Mouse (Mus musculus) neural tube, embryonic 11.5 days (tissue): ENCODE data around the gene Ccl25. TPM values are rescaled to one million over a fixed set of nuclear protein-coding genes. Genes with fewer than 3 reads are reported as not detected.

Experiments
- ATAC-seq: fragments of 200-750 bp; cut with Nextera tagmentation; 2 replicates; pipeline ENCODE4 v1.8.0; 2017; ENCODE audit warnings: moderate number of reproducible peaks, mild to moderate bottlenecking, moderate TSS enrichment, moderate library complexity; ENCODE audit not compliant: insufficient read depth, low FRiP score, low TSS enrichment
- DNase-seq: peaks from one replicate; pipeline ENCODE4 v3.0.0-alpha.2; 2015; ENCODE audit warnings: low spot score
- H3K27ac ChIP-seq: fragments of 300-500 bp; sonication (generic); 2 replicates; pipeline ENCODE4 v1.5.1; 2014; ENCODE audit warnings: low read depth, mild to moderate bottlenecking, low read length
- H3K27me3 ChIP-seq: fragments of 300-500 bp; sonication (generic); 2 replicates; pipeline ENCODE4 v1.6.1; 2014; ENCODE audit warnings: mild to moderate bottlenecking, low read length, mixed read lengths; ENCODE audit not compliant: control insufficient read depth, insufficient read depth
- H3K36me3 ChIP-seq: fragments of 300-500 bp; sonication (generic); 2 replicates; pipeline ENCODE4 v1.6.1; 2014; ENCODE audit warnings: mild to moderate bottlenecking, low read length, moderate library complexity, mixed read lengths; ENCODE audit not compliant: control insufficient read depth, insufficient read depth
- H3K4me1 ChIP-seq: fragments of 300-500 bp; sonication (generic); 2 replicates; pipeline ENCODE4 v1.6.1; 2014; ENCODE audit warnings: low read length, mixed read lengths; ENCODE audit not compliant: control insufficient read depth, insufficient read depth
- H3K4me2 ChIP-seq: fragments of 300-500 bp; sonication (generic); 2 replicates; pipeline ENCODE4 v1.6.1; 2014; ENCODE audit warnings: low read depth, mild to moderate bottlenecking, moderate library complexity
- H3K4me3 ChIP-seq: fragments of 300-500 bp; sonication (generic); 2 replicates; pipeline ENCODE4 v1.5.1; 2014; ENCODE audit warnings: low read depth, low read length
- H3K9ac ChIP-seq: fragments of 300-500 bp; sonication (generic); 2 replicates; pipeline ENCODE4 v1.6.1; 2014; ENCODE audit warnings: mild to moderate bottlenecking, low read length
- H3K9me3 ChIP-seq: fragments of 300-500 bp; sonication (generic); 2 replicates; pipeline ENCODE4 v1.6.1; 2016; ENCODE audit warnings: low read length; ENCODE audit not compliant: control insufficient read depth
- WGBS: fragments of 180-500 bp; shearing (Covaris S2); extraction: QIAGEN DNeasy Blood & Tissue Kit; methylation state at CpG from one replicate; pipeline ENCODE4 v1.1.7; 2014; 5-methylcytosine and 5-hydroxymethylcytosine counted together
- polyA plus RNA-seq: library from polyadenylated mRNA; unstranded; fragments of >200 nt; fragmentation: Nextera tagmentation; extraction: Ambion mirVana; gene quantifications from 2 replicates; pipeline ENCODE4 v1.2.1, GENCODE M21; 2014

Gene Ccl25
- polyA plus RNA-seq, 1 experiment from 2014 or later = 15.8 TPM

DNA sequence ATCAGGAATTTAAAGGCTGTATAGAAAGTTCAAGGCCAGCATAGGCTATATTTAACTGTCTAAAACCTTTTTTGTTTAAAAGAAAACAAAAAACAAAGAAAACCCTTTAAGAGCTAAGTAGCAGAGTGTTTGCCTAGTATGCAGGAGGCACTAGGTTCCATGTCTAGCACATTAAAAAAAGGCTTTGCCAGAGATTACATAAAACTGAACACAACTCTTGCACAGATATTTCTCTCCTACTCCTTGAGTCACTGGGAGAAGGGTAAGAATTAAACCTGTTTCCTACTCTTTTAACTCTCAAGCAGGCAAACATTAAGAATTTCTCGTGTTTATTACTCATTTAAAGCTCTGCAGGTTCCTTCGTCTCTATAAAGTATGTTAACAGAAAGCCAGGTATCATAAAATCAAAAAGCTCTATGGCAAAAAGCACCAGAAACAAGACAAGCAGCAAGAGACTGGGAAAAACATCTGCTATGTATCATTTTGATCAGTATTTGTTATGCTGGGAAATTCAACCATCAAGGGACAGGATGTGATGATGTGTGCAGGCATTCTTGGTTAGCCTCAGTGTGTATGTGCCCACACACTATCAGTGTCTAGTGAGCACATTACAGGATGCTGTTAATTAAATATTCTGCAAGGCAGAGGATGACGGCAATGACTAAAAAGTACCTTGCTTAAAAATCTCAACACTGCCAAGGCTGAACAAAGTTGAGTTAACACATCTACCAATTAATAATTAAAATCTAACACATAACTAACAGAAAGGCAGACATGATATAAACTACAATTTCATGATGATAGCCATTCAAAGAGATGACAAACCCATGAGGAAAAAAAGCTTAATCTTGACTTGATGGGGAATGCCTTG lies 11.5 kb upstream of the Ccl25 start:
- DNase-seq (no peak), ATAC-seq (no peak)
- Histone ChIP-seq H3K36me3 (peaks cover 9% of the 10 kb centered on the region), H3K9ac (no peak overlapping the region), H3K4me2 (no peak overlapping the region), H3K27ac (no peak overlapping the region), H3K9me3 (no peaks in the 10 kb centered on the region), H3K27me3 (no peaks in the 10 kb centered on the region), H3K4me1 (no peaks in the 10 kb centered on the region), H3K4me3 (no peak overlapping the region)
- WGBS = 89% methylated on average over 3 of the region's 3 CpGs

DNA sequence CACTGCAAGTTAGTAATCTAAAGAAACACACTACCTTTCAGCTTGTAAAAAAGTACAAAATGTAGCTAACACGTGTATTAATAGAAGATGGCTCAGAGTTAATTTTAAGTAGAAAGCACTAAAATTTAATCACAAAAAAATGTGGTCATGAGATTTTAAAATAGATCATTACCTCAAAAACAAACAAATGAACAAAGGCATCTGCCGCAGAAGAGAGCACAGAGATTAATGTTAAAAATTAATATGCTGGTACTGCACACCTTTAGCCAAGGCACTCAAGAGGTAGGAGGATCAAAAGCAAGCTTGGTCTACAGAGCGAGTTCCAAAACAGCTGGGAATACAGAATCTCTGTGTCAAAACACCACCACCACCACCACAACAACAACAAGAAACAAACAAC lies 10.2 kb upstream of the Ccl25 start:
- 94% methylated on average over 3 of the region's 3 CpGs for WGBS
- no peak overlapping the region for H3K27ac ChIP-seq
- H3K4me2 ChIP-seq = no peak overlapping the region
- H3K9ac ChIP-seq = no peak overlapping the region
- no peak overlapping the region for H3K4me3 ChIP-seq
- peaks cover 5% of the 10 kb centered on the region; the same call in 1 of the 2 replicates for H3K36me3 ChIP-seq
- no peak for ATAC-seq
- H3K9me3 ChIP-seq = no peaks in the 10 kb centered on the region
- H3K4me1 ChIP-seq = no peaks in the 10 kb centered on the region
- no peak for DNase-seq
- no peaks in the 10 kb centered on the region for H3K27me3 ChIP-seq

DNA sequence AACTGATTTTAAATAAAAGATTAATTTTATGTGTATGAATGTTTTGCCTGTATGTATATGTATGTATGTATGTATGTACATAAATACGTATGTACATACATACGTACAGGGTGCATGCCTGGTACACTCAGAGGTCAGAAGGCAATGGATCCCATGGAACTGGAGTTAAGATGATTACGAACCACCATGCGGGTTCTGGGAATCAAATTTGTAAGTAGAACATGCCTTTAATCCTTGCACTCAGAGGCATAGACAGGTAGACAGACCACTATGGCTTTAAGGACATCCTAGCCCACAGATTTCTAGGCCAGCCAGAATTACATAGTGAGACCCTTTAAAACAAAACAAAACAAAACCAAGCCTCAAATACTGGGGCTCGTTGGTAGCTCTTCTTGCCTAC lies 6.9 kb upstream of the Ccl25 start:
- ATAC-seq (no peak), DNase-seq (no peak)
- H3K9me3 ChIP-seq = no peaks in the 10 kb centered on the region
- no peaks in the 10 kb centered on the region; the same call in 1 of the 2 replicates for H3K36me3 ChIP-seq
- H3K4me3 ChIP-seq = no peak overlapping the region
- H3K27ac ChIP-seq = no peak overlapping the region
- no peak overlapping the region for H3K4me2 ChIP-seq
- no peak overlapping the region for H3K9ac ChIP-seq
- H3K4me1 ChIP-seq = 0 out of 2 replicates have a peak, but pooled peaks cover 3% of the 10 kb centered on the region
- no peaks in the 10 kb centered on the region for H3K27me3 ChIP-seq
- WGBS = 92% methylated on average over 5 of the region's 5 CpGs

DNA sequence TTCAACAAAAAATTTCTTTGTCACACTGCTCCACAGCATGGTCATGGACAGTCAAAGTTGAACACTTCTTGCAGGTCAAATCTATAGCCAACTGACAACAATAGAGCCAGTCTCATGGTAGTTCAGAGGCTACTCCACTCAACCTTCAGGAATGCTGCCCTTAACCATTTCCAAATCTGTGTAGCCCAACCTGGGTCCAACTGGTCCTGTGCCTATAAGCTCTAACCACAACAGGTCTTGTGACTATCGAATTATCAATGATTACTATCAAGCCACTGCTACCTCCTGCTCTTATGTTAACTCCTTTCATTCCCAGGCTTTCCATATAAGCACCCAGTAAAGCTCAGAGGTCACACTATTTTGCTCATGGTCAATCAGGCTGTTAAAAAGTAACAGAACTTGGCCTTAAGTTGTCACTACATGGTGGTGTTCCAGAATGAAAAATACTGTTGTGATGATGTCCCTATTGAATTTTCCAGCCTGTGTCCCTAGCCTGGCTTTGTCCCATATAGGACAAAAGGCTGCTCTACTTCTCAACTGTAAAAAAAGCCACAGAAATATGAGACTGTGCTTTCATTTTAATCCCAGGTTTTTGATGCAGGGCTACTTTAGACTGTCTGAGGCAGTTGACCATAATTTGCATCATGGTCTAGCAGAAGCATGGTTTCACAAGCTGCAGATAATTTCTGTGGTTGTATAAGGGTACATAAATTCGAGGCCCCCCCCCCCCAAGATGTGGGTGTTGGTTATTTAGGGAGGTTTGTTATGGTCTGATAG lies 6.0 kb upstream of the Ccl25 start:
- no peak overlapping the region for H3K9ac ChIP-seq
- H3K27ac ChIP-seq = no peak overlapping the region
- H3K9me3 ChIP-seq = no peaks in the 10 kb centered on the region
- H3K4me2 ChIP-seq = no peak overlapping the region
- DNase-seq = no peak
- no peaks in the 10 kb centered on the region for H3K27me3 ChIP-seq
- no peak overlapping the region for H3K4me3 ChIP-seq
- no peaks in the 10 kb centered on the region; the same call in 1 of the 2 replicates for H3K36me3 ChIP-seq
- 72% methylated on average over 2 of the region's 2 CpGs for WGBS
- H3K4me1 ChIP-seq = 0 out of 2 replicates have a peak, but pooled peaks cover 10% of the 10 kb centered on the region
- ATAC-seq = no peak

DNA sequence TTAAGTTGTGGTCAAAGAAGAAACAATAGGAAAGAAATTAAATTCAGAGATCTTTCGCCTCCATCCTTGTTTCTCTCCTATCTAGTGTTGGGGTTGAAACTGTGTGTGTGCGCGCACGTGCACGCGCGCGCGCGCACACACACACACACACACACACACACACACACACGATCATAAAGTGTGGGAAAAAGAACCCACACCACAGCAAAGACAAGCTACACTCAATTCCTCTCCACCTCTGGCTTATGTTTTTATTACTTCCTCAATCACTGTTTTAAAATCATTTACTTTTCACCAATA lies 5.5 kb upstream of the Ccl25 start:
- no peak for ATAC-seq
- Histone ChIP-seq H3K9ac (no peak overlapping the region), H3K4me2 (no peak overlapping the region), H3K9me3 (no peaks in the 10 kb centered on the region), H3K27ac (no peak overlapping the region), H3K36me3 (no peaks in the 10 kb centered on the region; the same call in 1 of the 2 replicates), H3K27me3 (no peaks in the 10 kb centered on the region), H3K4me1 (0 out of 2 replicates have a peak, but pooled peaks cover 10% of the 10 kb centered on the region), H3K4me3 (no peak overlapping the region)
- 97% methylated on average over 11 of the region's 11 CpGs for WGBS
- DNase-seq = no peak

DNA sequence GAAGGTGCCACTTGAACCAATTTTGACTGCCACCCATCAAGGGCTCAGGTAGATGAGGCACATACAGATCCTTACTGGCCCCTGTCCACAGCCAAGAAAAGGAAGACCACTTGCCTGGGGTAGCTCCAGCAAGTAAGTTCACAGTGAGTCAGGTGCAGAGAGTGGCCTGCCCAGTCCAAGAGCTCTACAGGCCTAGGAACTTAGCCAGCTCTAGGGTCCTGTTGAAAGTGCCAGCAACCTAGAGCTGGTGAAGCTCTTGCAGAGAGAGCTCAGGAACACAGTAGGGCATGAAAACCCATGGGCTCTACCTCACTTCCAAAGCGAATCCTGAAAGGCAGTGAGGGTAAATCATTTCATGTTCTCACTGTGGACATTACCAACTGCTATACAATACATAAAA lies 4.6 kb upstream of the Ccl25 start:
- Histone ChIP-seq H3K27ac (no peak overlapping the region), H3K4me1 (0 out of 2 replicates have a peak, but pooled peaks cover 10% of the 10 kb centered on the region), H3K9me3 (no peaks in the 10 kb centered on the region), H3K36me3 (no peaks in the 10 kb centered on the region; the same call in 1 of the 2 replicates), H3K9ac (no peak overlapping the region), H3K4me3 (no peak overlapping the region), H3K4me2 (no peak overlapping the region), H3K27me3 (no peaks in the 10 kb centered on the region)
- DNase-seq = no peak
- 89% methylated on average over 1 of the region's 1 CpGs for WGBS
- no peak for ATAC-seq

DNA sequence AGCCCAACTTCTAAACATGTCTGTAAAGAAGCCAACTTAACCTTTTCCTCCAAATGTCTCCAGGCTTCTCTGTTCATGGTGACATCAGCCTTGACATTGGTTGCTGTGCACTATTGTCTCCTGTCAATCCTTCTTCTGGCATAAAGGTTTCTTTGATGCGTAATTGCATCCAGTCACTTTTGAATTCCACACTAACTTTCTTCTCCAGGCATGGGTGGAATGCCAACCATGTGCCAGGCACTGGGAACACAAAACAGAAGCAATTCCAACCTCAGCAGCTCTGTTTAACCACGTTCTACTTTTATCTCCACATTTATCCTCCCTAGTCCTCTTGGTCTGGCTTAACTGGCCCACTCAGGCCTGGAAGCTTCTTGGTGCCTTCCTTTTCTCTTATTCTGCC lies 4.0 kb upstream of the Ccl25 start:
- H3K4me2 ChIP-seq = no peak overlapping the region
- 87% methylated on average over 2 of the region's 2 CpGs for WGBS

DNA sequence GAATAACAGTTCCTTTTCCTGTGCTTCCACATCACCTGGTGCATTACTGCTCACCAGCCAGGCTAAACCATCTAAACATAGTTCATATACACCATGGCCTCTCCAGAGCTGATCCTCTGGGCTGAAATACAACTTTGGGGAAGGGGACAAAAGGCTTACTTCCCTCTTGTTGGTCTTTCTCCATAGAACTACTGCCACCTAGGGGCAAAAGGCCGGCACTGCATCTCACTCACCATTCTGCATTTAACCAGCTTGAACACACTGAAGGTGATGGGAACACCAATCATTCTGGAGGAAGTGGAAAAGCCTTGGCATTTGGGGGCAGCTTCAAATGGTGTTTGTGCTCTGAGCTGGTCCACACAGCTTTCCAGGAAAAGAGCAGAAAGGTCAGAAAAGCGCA lies 2.5 kb upstream of the Ccl25 start:
- H3K9me3 ChIP-seq = no peaks in the 10 kb centered on the region
- ATAC-seq = no peak
- H3K27ac ChIP-seq = no peak overlapping the region
- no peak overlapping the region for H3K4me3 ChIP-seq
- 41% methylated on average over 2 of the region's 2 CpGs for WGBS
- H3K4me2 ChIP-seq = no peak overlapping the region
- H3K36me3 ChIP-seq = no peaks in the 10 kb centered on the region
- no peak overlapping the region for H3K9ac ChIP-seq
- H3K27me3 ChIP-seq = no peaks in the 10 kb centered on the region
- H3K4me1 ChIP-seq = 0 out of 2 replicates have a peak, but pooled peaks cover 12% of the 10 kb centered on the region
- peak; percentile 88 for DNase-seq

More for the DNA sequence above, 4.0 kb upstream of the Ccl25 start:
- DNase-seq = no peak
- Histone ChIP-seq H3K9me3 (no peaks in the 10 kb centered on the region), H3K27ac (no peak overlapping the region), H3K27me3 (no peaks in the 10 kb centered on the region), H3K4me3 (no peak overlapping the region), H3K36me3 (no peaks in the 10 kb centered on the region; the same call in 1 of the 2 replicates), H3K4me1 (0 out of 2 replicates have a peak, but pooled peaks cover 12% of the 10 kb centered on the region), H3K9ac (no peak overlapping the region)
- ATAC-seq = no peak
